Mouse (Mus musculus) embryo, embryonic 11.5 days (tissue): ENCODE data around the gene Dnase2a.
"Not testable (repeated sequence)": the region's sequence is repeated elsewhere in the genome, so short reads cannot be mapped to it uniquely, and the experiment has no call there.

Experiments
- DNase-seq: peaks from one replicate; pipeline ENCODE4 v3.0.0-alpha.2; 2012; ENCODE audit warnings: low read depth, low spot score

Dnase2a gene

GRCm38 (mm10) chr8:84907979-84908378 lies 381 bp upstream of the Dnase2a start:
- DNase-seq = not testable (repeated sequence)

GRCm38 (mm10) chr8:84909162-84909767 lies 905 bp downstream of the Dnase2a start:
- DNase-seq = no peak

GRCm38 (mm10) chr8:84909949-84910348 lies 1.6 kb downstream of the Dnase2a start:
- no peak for DNase-seq

GRCm38 (mm10) chr8:84910551-84910950 lies 2.2 kb downstream of the Dnase2a start:
- no peak for DNase-seq

GRCm38 (mm10) chr8:84911854-84912253 lies 3.5 kb downstream of the Dnase2a start:
- DNase-seq = no peak

- DNase-seq = no peak
Observed at GRCm38 (mm10) chr8:84912391-84912790, 4.0 kb downstream of the Dnase2a start.

GRCm38 (mm10) chr8:84912895-84913501 lies 4.6 kb downstream of the Dnase2a start:
- DNase-seq = no peak

GRCm38 (mm10) chr8:84913502-84913900 lies 5.1 kb downstream of the Dnase2a start:
- DNase-seq = no peak

GRCm38 (mm10) chr8:84913960-84914359 lies 5.6 kb downstream of the Dnase2a start:
- no peak for DNase-seq

GRCm38 (mm10) chr8:84915269-84915668 lies 6.9 kb downstream of the Dnase2a start:
- no peak for DNase-seq

GRCm38 (mm10) chr8:84917781-84918180 lies 9.4 kb downstream of the Dnase2a start:
- no peak for DNase-seq

- no peak for DNase-seq
Observed at GRCm38 (mm10) chr8:84918646-84919045, 10.3 kb downstream of the Dnase2a start.

GRCm38 (mm10) chr8:84921596-84921995 lies 13.2 kb downstream of the Dnase2a start:
- DNase-seq = no peak

- no peak for DNase-seq
Observed at GRCm38 (mm10) chr8:84925557-84925956, 17.2 kb downstream of the Dnase2a start.

- DNase-seq = no peak
Observed at GRCm38 (mm10) chr8:84927513-84927912, 19.2 kb downstream of the Dnase2a start.

GRCm38 (mm10) chr8:84928456-84929306 lies 20.3 kb downstream of the Dnase2a start:
- DNase-seq = no peak

GRCm38 (mm10) chr8:84930582-84930981 lies 22.2 kb downstream of the Dnase2a start:
- DNase-seq = no peak

GRCm38 (mm10) chr8:84933767-84934559 lies 25.6 kb downstream of the Dnase2a start:
- DNase-seq = no peak

GRCm38 (mm10) chr8:84934860-84935259 lies 26.5 kb downstream of the Dnase2a start:
- peak; percentile 64 for DNase-seq

- no peak for DNase-seq
Observed at GRCm38 (mm10) chr8:84935489-84935888, 27.1 kb downstream of the Dnase2a start.

- DNase-seq = no peak
Observed at GRCm38 (mm10) chr8:84936041-84936961, 27.9 kb downstream of the Dnase2a start.
